ENCODE assay signal across 8 mouse cellular contexts in genomic region chr2:43722446-43723103, GRCm38 (mm10). TPM values are rescaled to one million over a fixed set of nuclear protein-coding genes. Genes with fewer than 3 reads are reported as not detected.
A peak's percentile ranks its signal among the peaks of the same experiment; 100 is the strongest.
DNase-seq lines count a peak whose midpoint lies in the region; ATAC-seq and TF ChIP-seq lines count a peak whose summit lies in the region.

No protein-coding gene starts in this region.

- no peaks in the 10 kb centered on the region for H3K27me3 ChIP-seq in MEL (ENCODE audit: control insufficient read depth in 1 of 2, insufficient read depth in 2 of 2, low read length in 2 of 2)
- H3K27me3 ChIP-seq in forebrain, embryonic 16.5 days (replicated peaks; ENCODE audit: control insufficient read depth, insufficient read depth, low read length) = no peaks in the 10 kb centered on the region
- no peaks in the 10 kb centered on the region; the same call in 1 of the 2 replicates for H3K27me3 ChIP-seq in hindbrain, embryonic 10.5 days (ENCODE audit: insufficient read depth, poor library complexity, severe bottlenecking)
- no peaks in the 10 kb centered on the region for H3K27me3 ChIP-seq in neural tube, embryonic 15.5 days (replicated peaks)

- DNase-seq in MEL (ENCODE audit: low read depth, low spot score) = peak; percentile 88
- DNase-seq in cerebellum, adult 11 months = peak; percentile 35
- peak; percentile 69 for DNase-seq in hindbrain, embryonic 10.5 days (ENCODE audit: low spot score)
- DNase-seq in layer of hippocampus, adult 8-10 months (ENCODE audit: low spot score in 2 of 2) = peak; percentile 60 to 84
- peak; percentile 49 for DNase-seq in lung, adult 2 months
- peak; percentile 61 for DNase-seq in thymus, postnatal 14 days

- peaks cover 0 to 6% of the 10 kb centered on the region in 2 experiments; a peak in 1 of 4 replicates for H3K4me1 ChIP-seq in MEL (ENCODE audit: control insufficient read depth in 1 of 2, insufficient read depth in 2 of 2, low read length in 2 of 2)
- H3K4me1 ChIP-seq in forebrain, embryonic 16.5 days (replicated peaks; ENCODE audit: control insufficient read depth, insufficient read depth, low read length) = peaks cover 9% of the 10 kb centered on the region
- H3K4me1 ChIP-seq in hindbrain, embryonic 10.5 days (replicated peaks) = peaks cover 3% of the 10 kb centered on the region; the same call in 1 of the 2 replicates
- no peaks in the 10 kb centered on the region for H3K4me1 ChIP-seq in lung, adult 2 months (ENCODE audit: control insufficient read depth, insufficient read depth, low read length)
- peaks cover 5% of the 10 kb centered on the region; the same call in 1 of the 2 replicates for H3K4me1 ChIP-seq in neural tube, embryonic 15.5 days

- peak; percentile 66 to 96 (median 69) for TF ChIP-seq CTCF in MEL (IDR thresholded peaks at IDR 0.05 in 2 of 3, conservative IDR thresholded peaks at IDR 0.05 in 1 of 3; ENCODE audit: control insufficient read depth in 1 of 3, insufficient read depth in 1 of 3, low read depth in 2 of 3, low read length in 3 of 3, poor library complexity in 1 of 3, severe bottlenecking in 1 of 3)
- peak; percentile 46 for TF ChIP-seq CTCF in lung, adult 2 months (IDR thresholded peaks at IDR 0.05; ENCODE audit: insufficient read depth, low read length)

- 0 out of 4 replicates have a peak, but pooled peaks of 1 of the 2 experiments have one; percentile 12 for TF ChIP-seq EP300 in MEL (IDR thresholded peaks at IDR 0.05; ENCODE audit: low read depth in 1 of 2, low read length in 2 of 2)

- H3K27ac ChIP-seq in MEL (ENCODE audit: control insufficient read depth, low read depth, low read length) = no peak overlapping the region
- peak overlapping the region; percentile 61; the same call in 1 of the 2 replicates for H3K27ac ChIP-seq in forebrain, embryonic 16.5 days (ENCODE audit: low read length)
- H3K27ac ChIP-seq in hindbrain, embryonic 10.5 days = peak overlapping the region; percentile 50; the same call in 1 of the 2 replicates
- H3K27ac ChIP-seq in neural tube, embryonic 15.5 days (replicated peaks) = no peak overlapping the region

- no peaks in the 10 kb centered on the region for H3K9me3 ChIP-seq in MEL (replicated peaks; ENCODE audit: insufficient read depth, low read length)
- H3K9me3 ChIP-seq in forebrain, embryonic 16.5 days (ENCODE audit: control insufficient read depth, low read length) = no peaks in the 10 kb centered on the region
- H3K9me3 ChIP-seq in hindbrain, embryonic 10.5 days = no peaks in the 10 kb centered on the region
- H3K9me3 ChIP-seq in neural tube, embryonic 15.5 days (replicated peaks) = no peaks in the 10 kb centered on the region

- peaks cover 0 to 5% of the 10 kb centered on the region in 2 experiments; a peak in 2 of 4 replicates for H3K36me3 ChIP-seq in MEL (ENCODE audit: control insufficient read depth in 1 of 2, insufficient read depth in 2 of 2, low read length in 2 of 2)
- H3K36me3 ChIP-seq in forebrain, embryonic 16.5 days (ENCODE audit: control insufficient read depth, insufficient read depth) = no peaks in the 10 kb centered on the region
- no peaks in the 10 kb centered on the region for H3K36me3 ChIP-seq in hindbrain, embryonic 10.5 days
- no peaks in the 10 kb centered on the region for H3K36me3 ChIP-seq in neural tube, embryonic 15.5 days

- no peak for TF ChIP-seq POLR2A in MEL (IDR thresholded peaks at IDR 0.05; ENCODE audit: control insufficient read depth in 1 of 2, insufficient read depth in 1 of 2, low read depth in 1 of 2, low read length in 2 of 2, poor library complexity in 1 of 2)
- TF ChIP-seq POLR2A in lung, adult 2 months (IDR thresholded peaks at IDR 0.05; ENCODE audit: borderline replicate concordance, extremely low read depth, low read depth, low read length) = no peak

- peak overlapping the region in 1 of 2 experiments; percentile 38; a peak in 3 of 4 replicates for H3K4me3 ChIP-seq in MEL (ENCODE audit: control insufficient read depth in 1 of 2, insufficient read depth in 1 of 2, low read depth in 2 of 2, low read length in 2 of 2)
- H3K4me3 ChIP-seq in forebrain, embryonic 16.5 days (replicated peaks; ENCODE audit: low read length) = no peak overlapping the region
- H3K4me3 ChIP-seq in hindbrain, embryonic 10.5 days = peak overlapping the region; percentile 35
- no peak overlapping the region for H3K4me3 ChIP-seq in lung, adult 2 months (replicated peaks; ENCODE audit: extremely low read depth, low read depth, low read length)
- H3K4me3 ChIP-seq in neural tube, embryonic 15.5 days (replicated peaks) = peak overlapping the region; percentile 25

- 19% methylated on average over 14 of the region's 14 CpGs for WGBS in forebrain, embryonic 16.5 days
- WGBS in hindbrain, embryonic 10.5 days = 23% methylated on average over 14 of the region's 14 CpGs
- WGBS in lung, adult 2 months = 16% methylated on average over 14 of the region's 14 CpGs
- WGBS in neural tube, embryonic 15.5 days = 18% methylated on average over 14 of the region's 14 CpGs

- peak; percentile 99 for TF ChIP-seq RAD21 in MEL (IDR thresholded peaks at IDR 0.05; ENCODE audit: low read depth, low read length)

- H3K9ac ChIP-seq in MEL (ENCODE audit: control insufficient read depth, low read depth, low read length, poor library complexity, severe bottlenecking) = peak overlapping the region; percentile 13; the same call in 1 of the 2 replicates
- H3K9ac ChIP-seq in forebrain, embryonic 16.5 days (replicated peaks; ENCODE audit: low read depth, low read length) = peak overlapping the region; percentile 19; the same call in 1 of the 2 replicates
- H3K9ac ChIP-seq in neural tube, embryonic 15.5 days (replicated peaks) = peak overlapping the region; percentile 42; the same call in 1 of the 2 replicates

- H3K4me2 ChIP-seq in forebrain, embryonic 16.5 days (ENCODE audit: low read length) = peak overlapping the region; percentile 43
- H3K4me2 ChIP-seq in neural tube, embryonic 15.5 days = peak overlapping the region; percentile 54

- peak; percentile 90 for ATAC-seq in forebrain, embryonic 16.5 days
- ATAC-seq in neural tube, embryonic 15.5 days (ENCODE audit: low FRiP score) = peak; percentile 92

- no peaks in the 10 kb centered on the region for H3K79me2 ChIP-seq in MEL (ENCODE audit: control insufficient read depth, insufficient read depth, low read length, poor library complexity)

TF ChIP-seq in MEL, 35 proteins besides CTCF, POLR2A, EP300 and RAD21:
- TF ChIP-seq ZKSCAN1 (IDR thresholded peaks at IDR 0.05; ENCODE audit: low read depth, low read length) = no peak
- peak; percentile 97 for TF ChIP-seq SMC3 (IDR thresholded peaks at IDR 0.05; ENCODE audit: low read depth, low read length)
- TF ChIP-seq HCFC1 (IDR thresholded peaks at IDR 0.05; ENCODE audit: low read depth, low read length) = no peak
- TF ChIP-seq CHD1 (IDR thresholded peaks at IDR 0.05; ENCODE audit: low read depth, low read length) = no peak
- 0 out of 2 replicates have a peak, but pooled peaks have one; percentile 9 for TF ChIP-seq BHLHE40 (IDR thresholded peaks at IDR 0.05; ENCODE audit: borderline replicate concordance, low read depth, low read length)
- TF ChIP-seq SIN3A (IDR thresholded peaks at IDR 0.05; ENCODE audit: low read length) = 0 out of 2 replicates have a peak, but pooled peaks have one; percentile 32
- TF ChIP-seq TBP (IDR thresholded peaks at IDR 0.05; ENCODE audit: low read depth, low read length) = peak; percentile 23; the same call in 1 of the 2 replicates
- no peak for TF ChIP-seq MAFK (IDR thresholded peaks at IDR 0.05; ENCODE audit: borderline replicate concordance, low read depth, low read length)
- 0 out of 2 replicates have a peak, but pooled peaks have one; percentile 38 for TF ChIP-seq MXI1 (IDR thresholded peaks at IDR 0.05; ENCODE audit: low read depth, low read length)
- TF ChIP-seq TAL1 (IDR thresholded peaks at IDR 0.05; ENCODE audit: low read length) = no peak
- TF ChIP-seq ZC3H11A (IDR thresholded peaks at IDR 0.05; ENCODE audit: low read depth, low read length) = peak; percentile 99
- TF ChIP-seq NRF1 (IDR thresholded peaks at IDR 0.05; ENCODE audit: insufficient read depth, low read depth, low read length, poor library complexity, severe bottlenecking) = no peak
- peak; percentile 14; the same call in 1 of the 2 replicates for TF ChIP-seq MYC (IDR thresholded peaks at IDR 0.05; ENCODE audit: low read depth, low read length)
- peak; percentile 27; the same call in 1 of the 2 replicates for TF ChIP-seq GATA1 (IDR thresholded peaks at IDR 0.05; ENCODE audit: low read depth, low read length)
- no peak for TF ChIP-seq ELF1 (IDR thresholded peaks at IDR 0.05; ENCODE audit: low read depth, low read length)

RNA-seq across cellular contexts. Expression of gene Arhgap15, which starts 26.0 kb away (rescaled TPM):
- total RNA-seq in MEL (2012; rRNA removed) = 1.5 and 4.0 TPM in 2 replicates
- polyA plus RNA-seq in MEL (2012; ENCODE audit: insufficient read depth in 1 of 2, insufficient read length in 2 of 2, low read depth in 1 of 2, low replicate concordance in 2 of 2, missing spikeins in 1 of 2) = 1 to 10 TPM in 1 of 2 experiments, not detected in 1; 2.8 TPM
- 0.55 and 0.95 TPM in 2 replicates for polyA plus RNA-seq in forebrain, embryonic 16.5 days (2015; fragmentation: Nextera tagmentation; extraction: Ambion mirVana)
- 0.72 and 0.97 TPM in 2 replicates for polyA plus RNA-seq in hindbrain, embryonic 10.5 days (2016; fragmentation: Nextera tagmentation; extraction: Ambion mirVana)
- total RNA-seq in layer of hippocampus, adult 8-10 months (2022) = 10 to 100 TPM in 1 of 4 experiments, 1 to 10 TPM in 3; 6.6 to 10.0 (median 8.7) TPM
- 1.00 and 1.8 TPM in 2 replicates for polyA plus RNA-seq in lung, adult 2 months (2012; rRNA removed)
- polyA plus RNA-seq in neural tube, embryonic 15.5 days (2015; fragmentation: Nextera tagmentation; extraction: Ambion mirVana) = 3.0 and 6.8 TPM in 2 replicates

Comparison
In these comparisons a context has a peak if more than half of its experiments do, and no peak if none do; other contexts are left out.
1. DNase-seq: peak in every context shown above with its lines; median percentile 88 in MEL; 72 in layer of hippocampus, adult 8-10 months; 69 in hindbrain, embryonic 10.5 days; 61 in thymus, postnatal 14 days; 49 in lung, adult 2 months; 35 in cerebellum, adult 11 months.
2. H3K27ac ChIP-seq: peak in forebrain, embryonic 16.5 days (single experiment) and hindbrain, embryonic 10.5 days (single experiment); none in MEL (single experiment) and neural tube, embryonic 15.5 days (single experiment).
3. H3K4me3 ChIP-seq: peak in hindbrain, embryonic 10.5 days (single experiment) and neural tube, embryonic 15.5 days (single experiment); none in forebrain, embryonic 16.5 days (single experiment) and lung, adult 2 months (single experiment).
4. Peak in every context shown above with its lines, with median percentiles within 50 percentile points of each other: H3K9ac ChIP-seq.